Mouse (Mus musculus): ENCODE data around the gene Tgm2. TPM values are rescaled to one million over a fixed set of nuclear protein-coding genes. Genes with fewer than 3 reads are reported as not detected.
A peak's percentile ranks its signal among the peaks of the same experiment; 100 is the strongest.

Gene Tgm2
- polyA plus RNA-seq, 1 experiment from 2014 or later = 4.7 TPM

GRCm38 (mm10) chr2:158137771-158138170 is 8.5 kb downstream of the Tgm2 start:
- WGBS = 93% methylated on average over 12 of the region's 12 CpGs
- no peak for ATAC-seq
- Histone ChIP-seq H3K4me3 (no peak overlapping the region), H3K27ac (no peak overlapping the region), H3K9me3 (replicated peaks) (no peaks in the 10 kb centered on the region), H3K4me1 (peaks cover 20% of the 10 kb centered on the region), H3K36me3 (ENCODE audit: poor library complexity, severe bottlenecking) (no peaks in the 10 kb centered on the region), H3K9ac (no peak overlapping the region), H3K27me3 (no peaks in the 10 kb centered on the region), H3K4me2 (no peak overlapping the region)

GRCm38 (mm10) chr2:158136205-158136604 is 10.0 kb downstream of the Tgm2 start:
- H3K27me3 ChIP-seq = no peaks in the 10 kb centered on the region
- H3K9ac ChIP-seq = no peak overlapping the region
- H3K9me3 ChIP-seq (replicated peaks) = no peaks in the 10 kb centered on the region
- no peak overlapping the region for H3K27ac ChIP-seq
- H3K36me3 ChIP-seq (ENCODE audit: poor library complexity, severe bottlenecking) = no peaks in the 10 kb centered on the region
- no peak for ATAC-seq
- H3K4me1 ChIP-seq = peaks cover 25% of the 10 kb centered on the region
- H3K4me3 ChIP-seq = no peak overlapping the region
- WGBS = 72% methylated on average over 7 of the region's 7 CpGs
- no peak overlapping the region for H3K4me2 ChIP-seq

GRCm38 (mm10) chr2:158133050-158133449 is 13.2 kb downstream of the Tgm2 start:
- Histone ChIP-seq H3K27me3 (no peaks in the 10 kb centered on the region), H3K4me2 (no peak overlapping the region), H3K4me3 (no peak overlapping the region), H3K27ac (no peak overlapping the region), H3K4me1 (peaks cover 23% of the 10 kb centered on the region), H3K36me3 (ENCODE audit: poor library complexity, severe bottlenecking) (no peaks in the 10 kb centered on the region), H3K9ac (no peak overlapping the region), H3K9me3 (replicated peaks) (no peaks in the 10 kb centered on the region)
- 83% methylated on average over 6 of the region's 6 CpGs for WGBS
- no peak for ATAC-seq

- Histone ChIP-seq H3K27me3 (no peaks in the 10 kb centered on the region), H3K9ac (no peak overlapping the region), H3K9me3 (replicated peaks) (no peaks in the 10 kb centered on the region), H3K36me3 (ENCODE audit: poor library complexity, severe bottlenecking) (no peaks in the 10 kb centered on the region), H3K4me1 (peaks cover 23% of the 10 kb centered on the region), H3K27ac (no peak overlapping the region), H3K4me3 (no peak overlapping the region), H3K4me2 (no peak overlapping the region)
- ATAC-seq = no peak
- WGBS = 86% methylated on average over 10 of the region's 10 CpGs
Measured at GRCm38 (mm10) chr2:158132320-158132719, 13.9 kb downstream of the Tgm2 start.

GRCm38 (mm10) chr2:158131197-158131835 is 14.9 kb downstream of the Tgm2 start:
- Histone ChIP-seq H3K9ac (no peak overlapping the region), H3K4me3 (no peak overlapping the region), H3K4me2 (no peak overlapping the region), H3K4me1 (peaks cover 23% of the 10 kb centered on the region), H3K27ac (no peak overlapping the region), H3K27me3 (no peaks in the 10 kb centered on the region), H3K36me3 (ENCODE audit: poor library complexity, severe bottlenecking) (no peaks in the 10 kb centered on the region), H3K9me3 (replicated peaks) (no peaks in the 10 kb centered on the region)
- ATAC-seq = no peak
- 95% methylated on average over 13 of the region's 13 CpGs for WGBS

GRCm38 (mm10) chr2:158130391-158130986 is 15.7 kb downstream of the Tgm2 start:
- Histone ChIP-seq H3K9ac (no peak overlapping the region; the same call in 1 of the 2 replicates), H3K27me3 (no peaks in the 10 kb centered on the region), H3K9me3 (replicated peaks) (no peaks in the 10 kb centered on the region), H3K4me3 (no peak overlapping the region), H3K4me1 (peaks cover 23% of the 10 kb centered on the region), H3K27ac (peak overlapping the region; percentile 12; the same call in 1 of the 2 replicates), H3K36me3 (ENCODE audit: poor library complexity, severe bottlenecking) (no peaks in the 10 kb centered on the region), H3K4me2 (no peak overlapping the region)
- 42% methylated on average over 5 of the region's 5 CpGs for WGBS
- ATAC-seq = peak; percentile 36; the same call in 1 of the 2 replicates

GRCm38 (mm10) chr2:158129291-158130002 is 16.8 kb downstream of the Tgm2 start:
- Histone ChIP-seq H3K36me3 (ENCODE audit: poor library complexity, severe bottlenecking) (no peaks in the 10 kb centered on the region), H3K4me1 (peaks cover 23% of the 10 kb centered on the region), H3K4me2 (no peak overlapping the region), H3K4me3 (no peak overlapping the region), H3K27me3 (no peaks in the 10 kb centered on the region), H3K9me3 (replicated peaks) (no peaks in the 10 kb centered on the region), H3K27ac (no peak overlapping the region), H3K9ac (no peak overlapping the region)
- WGBS = 91% methylated on average over 16 of the region's 16 CpGs
- ATAC-seq = no peak

- Histone ChIP-seq H3K36me3 (ENCODE audit: poor library complexity, severe bottlenecking) (no peaks in the 10 kb centered on the region), H3K4me2 (no peak overlapping the region), H3K9ac (no peak overlapping the region), H3K27me3 (no peaks in the 10 kb centered on the region), H3K27ac (no peak overlapping the region), H3K4me3 (no peak overlapping the region), H3K4me1 (peaks cover 23% of the 10 kb centered on the region), H3K9me3 (replicated peaks) (no peaks in the 10 kb centered on the region)
- no peak for ATAC-seq
- WGBS = 86% methylated on average over 8 of the region's 8 CpGs
Measured at GRCm38 (mm10) chr2:158128461-158129130, 17.6 kb downstream of the Tgm2 start.

GRCm38 (mm10) chr2:158127872-158128271 is 18.4 kb downstream of the Tgm2 start:
- Histone ChIP-seq H3K27me3 (no peaks in the 10 kb centered on the region), H3K27ac (no peak overlapping the region), H3K4me1 (peaks cover 23% of the 10 kb centered on the region), H3K9ac (no peak overlapping the region), H3K9me3 (replicated peaks) (no peaks in the 10 kb centered on the region), H3K4me3 (no peak overlapping the region), H3K4me2 (no peak overlapping the region), H3K36me3 (ENCODE audit: poor library complexity, severe bottlenecking) (no peaks in the 10 kb centered on the region)
- 88% methylated on average over 7 of the region's 7 CpGs for WGBS
- no peak for ATAC-seq

- peaks cover 29% of the 10 kb centered on the region for H3K4me1 ChIP-seq
- no peaks in the 10 kb centered on the region for H3K36me3 ChIP-seq (ENCODE audit: poor library complexity, severe bottlenecking)
- no peak overlapping the region for H3K9ac ChIP-seq
- ATAC-seq = no peak
- H3K4me2 ChIP-seq = no peak overlapping the region
- no peak overlapping the region for H3K27ac ChIP-seq
- H3K27me3 ChIP-seq = no peaks in the 10 kb centered on the region
- H3K9me3 ChIP-seq (replicated peaks) = no peaks in the 10 kb centered on the region
- WGBS = 92% methylated on average over 6 of the region's 6 CpGs
- H3K4me3 ChIP-seq = no peak overlapping the region
Measured at GRCm38 (mm10) chr2:158127245-158127644, 19.0 kb downstream of the Tgm2 start.

GRCm38 (mm10) chr2:158122814-158123213 is 23.4 kb downstream of the Tgm2 start:
- Histone ChIP-seq H3K27ac (no peak overlapping the region), H3K27me3 (no peaks in the 10 kb centered on the region), H3K4me1 (0 out of 2 replicates have a peak, but pooled peaks cover 9% of the 10 kb centered on the region), H3K9me3 (replicated peaks) (no peaks in the 10 kb centered on the region), H3K36me3 (ENCODE audit: poor library complexity, severe bottlenecking) (no peaks in the 10 kb centered on the region), H3K4me3 (no peak overlapping the region), H3K9ac (no peak overlapping the region), H3K4me2 (no peak overlapping the region)
- no peak for ATAC-seq
- WGBS = 78% methylated on average over 6 of the region's 6 CpGs
